Mouse (Mus musculus): Measurements from ENCODE around the gene Traf3ip2.

- TF ChIP-seq CTCF (IDR thresholded peaks at IDR 0.05; ENCODE audit: low read depth, low read length) (no peak), POLR2A (IDR thresholded peaks at IDR 0.05; ENCODE audit: borderline replicate concordance, low read depth, low read length) (no peak)
Observed at GRCm38 (mm10) chr10:39640817-39641226, 28.1 kb downstream of the Traf3ip2 start.

All from bone marrow macrophage, adult 2 months (primary cell).